Mouse (Mus musculus): ENCODE measurements around the gene Pigc. TPM values are rescaled to one million over a fixed set of nuclear protein-coding genes. Genes with fewer than 3 reads are reported as not detected.

Pigc gene
- polyA plus RNA-seq, 1 experiment from 2014 or later = 42.2 TPM

Other genes with a start within 250 kb of the Pigc start
- gene Fasl, start 180.7 kb upstream of the Pigc start, polyA plus RNA-seq (2014; fragmentation: Nextera tagmentation; extraction: Ambion mirVana) = not detected in 2 replicates
- gene Suco, start 92.5 kb upstream of the Pigc start, polyA plus RNA-seq (2014; fragmentation: Nextera tagmentation; extraction: Ambion mirVana) = 20.2 and 30.6 TPM in 2 replicates
- gene 4930558K02Rik, start 10.4 kb downstream of the Pigc start, polyA plus RNA-seq (2014; fragmentation: Nextera tagmentation; extraction: Ambion mirVana) = not detected in 2 replicates

Data from kidney, embryonic 14.5 days (tissue).